Mouse (Mus musculus) macrophage (primary cell): ENCODE results near the gene Sema3b. TPM values are rescaled to one million over a fixed set of nuclear protein-coding genes. Genes with fewer than 3 reads are reported as not detected.

ENCODE experiments used
- H3K27ac ChIP-seq: fragments of 350-480 bp; formaldehyde crosslinking; 2 replicates; pipeline ENCODE4 v1.9.0; 2021
- H3K36me3 ChIP-seq: fragments of 350-480 bp; formaldehyde crosslinking; 2 replicates; pipeline ENCODE4 v1.9.0; 2021; ENCODE audit errors: inconsistent target
- H3K4me3 ChIP-seq: fragments of 350-480 bp; formaldehyde crosslinking; 2 replicates; pipeline ENCODE4 v1.9.0; 2021; ENCODE audit errors: inconsistent target
- H3K79me2 ChIP-seq: fragments of 350-480 bp; formaldehyde crosslinking; 2 replicates; pipeline ENCODE4 v1.9.0; 2021; ENCODE audit errors: inconsistent target
- WGBS: methylation state at CpG from one replicate; pipeline ENCODE4 v1.1.7; 2026; ENCODE audit warnings: inconsistent platforms; ENCODE audit not compliant: missing documents; 5-methylcytosine and 5-hydroxymethylcytosine counted together
- polyA plus RNA-seq: library from polyadenylated mRNA; stranded (reverse); fragments of 250-400 nt; gene quantifications from 3 replicates; pipeline ENCODE4 v1.2.4, GENCODE M21; 2018; ENCODE audit warnings: inconsistent platforms

Gene Sema3b
- polyA plus RNA-seq, 1 experiment from 2014 or later, result not detected

DNA sequence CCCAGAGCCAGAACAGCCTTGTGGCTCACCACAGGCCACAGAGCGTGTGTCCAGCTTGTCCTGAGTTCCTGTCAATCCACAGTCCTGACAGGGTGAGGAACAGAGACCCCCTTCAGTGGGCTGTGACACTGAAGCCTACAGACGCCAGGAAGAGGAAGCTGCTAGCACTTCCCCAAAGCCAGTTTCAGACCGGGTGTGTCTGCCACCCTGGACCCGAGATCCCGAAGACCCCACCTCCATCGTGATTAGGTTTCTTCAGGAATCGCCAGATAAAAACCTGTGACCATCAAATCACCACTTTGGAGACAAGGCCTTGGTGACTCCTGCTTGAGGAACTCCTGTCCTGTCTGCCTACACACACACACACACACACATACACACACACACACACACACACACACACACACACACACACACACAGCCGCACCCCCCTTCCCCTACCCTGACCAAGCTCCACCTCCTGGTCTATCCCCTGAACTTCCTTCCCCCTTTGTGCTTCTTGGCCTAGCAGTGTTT, 31.3 kb upstream of the Sema3b start:
- Histone ChIP-seq H3K4me3 (no peak overlapping the region), H3K27ac (peak overlapping the region; percentile 89), H3K36me3 (no peaks in the 10 kb centered on the region), H3K79me2 (no peaks in the 10 kb centered on the region; the same call in 1 of the 2 replicates)
- 0% methylated on average over 7 of the region's 8 CpGs for whole genome bisulfite sequencing

DNA sequence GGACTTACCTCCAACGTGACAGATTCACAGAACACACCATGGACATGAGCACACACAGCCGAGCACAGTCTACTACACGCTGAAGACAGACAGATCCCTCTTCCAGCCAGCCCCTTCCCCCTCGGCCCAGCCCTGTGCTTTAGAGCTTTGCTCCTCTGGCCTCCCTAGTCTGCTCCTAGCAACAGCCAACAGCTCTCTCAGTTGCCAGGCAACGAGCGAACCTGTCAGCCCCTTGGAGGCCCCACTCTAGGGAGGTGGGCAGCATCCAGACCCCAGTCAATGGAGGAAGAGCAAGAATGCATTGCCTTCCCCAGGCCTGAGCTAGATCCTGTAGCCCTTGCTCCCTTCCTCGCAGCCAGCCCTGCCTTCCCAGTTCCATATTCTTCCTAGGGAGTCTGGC, 28.0 kb upstream of the Sema3b start:
- H3K79me2 ChIP-seq, result peaks cover 30% of the 10 kb centered on the region
- no peak overlapping the region for H3K27ac ChIP-seq
- H3K4me3 ChIP-seq, result no peak overlapping the region
- WGBS, result 94% methylated on average over 7 of the region's 7 CpGs
- no peaks in the 10 kb centered on the region for H3K36me3 ChIP-seq

DNA sequence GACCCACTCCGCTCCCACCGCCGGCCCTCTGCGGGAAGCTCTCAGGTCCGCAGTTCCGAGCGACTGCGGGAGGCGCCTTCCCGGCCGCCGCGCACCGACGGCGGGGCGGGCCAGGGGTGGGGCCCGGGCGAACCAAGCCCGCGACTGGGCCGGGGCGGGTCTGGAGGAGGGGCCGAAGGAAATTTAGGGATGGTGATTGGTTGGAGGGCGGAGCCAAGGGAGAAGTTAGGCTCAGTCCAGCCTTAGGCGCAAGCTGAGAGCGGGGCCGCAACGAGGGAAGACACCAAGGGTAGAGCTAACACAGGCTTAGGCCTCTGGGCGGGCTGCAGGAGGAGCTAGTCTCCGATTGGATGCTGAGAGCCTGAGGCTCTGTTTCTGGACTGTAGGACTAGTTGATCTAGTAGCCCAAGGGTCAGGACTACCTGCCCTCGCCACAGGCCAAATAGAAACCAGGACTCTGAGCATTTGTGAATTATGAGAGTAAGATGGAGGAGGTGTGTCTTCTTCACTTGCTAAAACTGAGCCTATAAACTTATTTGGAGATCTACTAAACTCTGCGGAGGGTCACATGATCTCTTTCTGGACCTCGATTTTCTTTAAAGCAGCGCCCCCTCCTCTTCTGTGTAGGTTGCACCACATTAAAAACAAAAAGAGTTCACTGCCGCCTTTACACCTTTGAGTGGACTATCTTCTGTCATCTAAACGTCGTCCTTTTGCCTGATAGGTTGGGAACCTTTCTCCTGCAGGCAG, 26.4 kb upstream of the Sema3b start, which contains the start of gene Gnai2:
TSS of gene Gnai2 (minus strand) at position 89 of the 750 bp plus-strand sequence.
- H3K79me2 ChIP-seq, result peaks cover 46% of the 10 kb centered on the region
- H3K36me3 ChIP-seq, result no peaks in the 10 kb centered on the region
- peak within 1 kb of the TSS; percentile 99 for H3K4me3 ChIP-seq
- WGBS, result 8% methylated on average over 14 of the region's 38 CpGs
- H3K27ac ChIP-seq, result peak within 1 kb of the TSS; percentile 95

DNA sequence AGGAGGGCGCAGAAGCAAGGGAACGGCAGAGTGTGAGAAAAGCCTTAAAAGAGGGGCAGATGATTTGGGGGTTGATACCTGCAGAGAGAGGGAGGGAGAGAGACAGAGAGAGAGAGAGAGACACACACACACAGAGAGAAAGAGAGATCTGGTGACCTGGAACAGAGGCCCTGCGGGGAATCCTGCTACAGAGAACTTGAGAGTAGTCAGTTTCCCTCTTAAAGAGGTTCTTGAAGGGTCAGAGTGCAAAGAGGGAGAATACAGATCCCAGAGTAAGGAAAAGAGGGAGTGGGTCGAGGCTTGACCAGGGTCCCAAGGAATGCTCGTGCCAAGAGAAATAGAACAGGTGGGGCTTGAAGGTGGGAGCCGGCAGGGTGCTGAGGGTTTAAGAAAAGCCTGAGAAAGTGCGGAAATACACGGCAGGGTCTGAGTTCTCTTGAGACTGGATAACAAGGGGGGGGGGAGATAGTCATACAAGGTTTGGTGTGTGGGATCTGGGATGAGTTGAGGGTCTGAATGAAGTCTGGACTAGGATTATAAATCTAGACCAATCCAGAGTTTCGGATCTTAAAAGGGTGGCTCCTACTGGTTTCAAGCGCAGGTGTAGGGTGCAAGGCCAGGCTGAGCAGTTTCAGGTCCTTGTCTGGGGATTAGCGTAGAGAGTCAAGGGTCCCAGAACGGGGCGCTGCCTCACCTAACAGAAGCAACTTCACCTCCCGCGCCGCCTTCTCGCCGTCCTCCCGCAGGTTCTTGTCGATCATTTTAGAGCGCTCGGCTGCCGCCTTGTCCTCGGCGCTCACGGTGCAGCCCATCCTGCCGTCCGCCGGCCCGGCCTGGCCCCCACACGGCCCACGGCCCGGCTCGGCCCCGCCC, 25.6 kb upstream of the Sema3b start:
- Histone ChIP-seq H3K36me3 (no peaks in the 10 kb centered on the region), H3K79me2 (peaks cover 54% of the 10 kb centered on the region), H3K27ac (peak overlapping the region; percentile 95), H3K4me3 (peak overlapping the region; percentile 99)
- WGBS, result under 1% methylated on average over 34 of the region's 35 CpGs

DNA sequence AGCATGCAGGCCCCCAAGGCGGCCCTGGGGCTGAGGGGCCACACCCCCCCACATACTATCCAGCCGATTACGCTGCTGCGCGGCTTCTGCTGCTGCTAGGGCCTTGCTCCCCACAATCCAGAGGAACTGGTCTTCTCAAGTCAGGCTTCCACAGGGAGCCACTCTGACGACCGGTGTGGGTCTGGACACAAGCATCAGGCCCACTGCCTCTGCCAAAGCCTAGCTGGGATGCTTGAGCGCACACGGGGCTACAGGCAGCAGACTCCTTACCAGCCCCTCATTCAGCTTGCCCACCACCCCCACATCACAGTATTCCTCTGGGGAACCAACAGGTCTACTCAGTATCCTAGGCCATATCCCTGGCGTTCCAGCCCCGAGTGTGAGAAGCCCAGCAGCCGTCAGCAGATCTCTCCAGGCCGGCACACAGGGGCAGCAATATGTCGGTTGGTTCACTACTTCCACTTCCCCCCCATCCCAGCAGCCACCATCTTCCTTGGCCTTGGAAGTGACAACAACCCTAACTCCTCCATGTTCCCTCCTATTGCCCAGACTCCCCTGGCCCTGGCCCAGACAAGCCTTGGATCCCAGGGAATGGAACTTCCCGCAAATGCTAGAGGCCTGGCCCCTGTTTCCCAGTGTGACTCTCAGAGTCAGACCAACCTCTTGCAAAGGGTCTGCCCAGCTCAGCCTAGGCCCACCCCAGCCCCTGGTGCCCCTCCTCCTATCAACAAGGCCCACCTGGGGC, 24.8 kb upstream of the Sema3b start:
- Histone ChIP-seq H3K36me3 (no peaks in the 10 kb centered on the region), H3K79me2 (peaks cover 62% of the 10 kb centered on the region), H3K4me3 (peak overlapping the region; percentile 99), H3K27ac (peak overlapping the region; percentile 95)
- 2% methylated on average over 15 of the region's 15 CpGs for WGBS

DNA sequence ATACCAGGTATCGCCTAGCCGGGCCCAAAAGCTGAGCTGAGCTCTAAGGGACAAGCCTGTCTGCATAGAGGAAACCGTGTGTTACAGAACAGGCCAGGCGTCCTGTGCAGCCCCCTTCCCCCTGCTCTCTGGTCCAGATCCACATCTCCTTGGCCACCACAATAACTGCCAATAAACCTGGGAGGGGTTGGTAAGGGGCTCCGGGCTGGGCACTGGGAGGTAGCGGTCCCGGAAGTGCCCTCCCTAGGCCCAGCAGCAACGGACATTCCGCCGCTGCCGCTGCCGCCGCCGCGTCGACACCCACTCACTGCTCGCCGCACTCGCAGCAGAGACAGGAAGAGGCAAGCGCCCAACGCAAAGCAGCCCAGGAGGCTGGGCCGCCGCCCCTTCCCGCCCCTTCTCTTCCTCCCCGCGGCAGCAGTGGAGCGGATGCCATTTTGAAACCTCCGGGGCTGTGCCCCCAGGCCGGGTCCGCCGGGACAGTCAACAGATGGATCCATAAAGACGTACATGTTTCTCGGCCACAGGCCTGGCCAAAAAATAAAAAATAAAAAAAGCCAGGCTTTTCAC, 24.1 kb upstream of the Sema3b start:
- H3K79me2 ChIP-seq, result peaks cover 69% of the 10 kb centered on the region
- peak overlapping the region; percentile 95 for H3K27ac ChIP-seq
- H3K36me3 ChIP-seq, result no peaks in the 10 kb centered on the region
- WGBS, result under 1% methylated on average over 33 of the region's 33 CpGs
- peak overlapping the region; percentile 99 for H3K4me3 ChIP-seq

DNA sequence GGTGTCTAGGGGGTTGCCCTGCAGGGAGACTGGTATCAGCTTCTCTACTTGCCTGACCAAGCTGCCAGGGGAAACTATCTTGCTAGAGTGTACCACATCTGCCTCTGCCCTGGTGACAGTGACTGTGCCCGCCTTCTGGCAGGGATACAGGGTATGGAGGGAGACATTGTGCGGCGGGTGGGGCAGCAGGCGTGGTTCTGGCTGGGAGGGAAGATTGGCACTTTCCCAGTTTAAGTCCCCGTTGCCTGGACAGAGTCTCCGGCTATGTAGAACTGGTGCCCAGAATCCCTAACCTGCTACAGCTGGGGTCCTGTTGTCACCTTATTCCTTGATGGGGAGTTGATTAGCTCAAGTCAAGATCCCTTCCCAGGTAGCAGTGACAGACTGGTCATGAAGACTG, 23.4 kb upstream of the Sema3b start:
- Histone ChIP-seq H3K79me2 (peaks cover 75% of the 10 kb centered on the region), H3K4me3 (peak overlapping the region; percentile 99), H3K27ac (peak overlapping the region; percentile 87), H3K36me3 (0 out of 2 replicates have a peak, but pooled peaks cover 7% of the 10 kb centered on the region)
- 60% methylated on average over 6 of the region's 6 CpGs for WGBS

DNA sequence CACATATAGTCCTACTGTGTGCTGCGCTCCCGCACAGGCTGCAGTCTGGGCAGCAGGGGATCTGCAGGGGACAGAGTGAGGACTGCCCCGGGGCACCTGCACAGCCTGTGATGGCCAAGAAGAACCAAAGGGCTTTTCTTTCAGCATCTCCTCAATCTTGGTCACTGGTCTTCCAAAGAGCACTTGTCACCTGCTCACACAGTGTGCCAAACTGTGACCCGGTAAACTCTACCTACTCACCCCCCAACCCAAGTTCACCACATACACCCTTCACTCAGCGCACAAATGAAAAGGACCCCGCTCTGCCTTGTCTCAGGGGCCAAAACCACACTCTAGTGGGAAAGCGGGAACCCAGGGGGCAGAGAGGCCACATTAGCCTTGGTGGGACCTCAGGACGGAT, 22.8 kb upstream of the Sema3b start:
- Histone ChIP-seq H3K79me2 (peaks cover 82% of the 10 kb centered on the region), H3K27ac (peak overlapping the region; percentile 87), H3K36me3 (0 out of 2 replicates have a peak, but pooled peaks cover 8% of the 10 kb centered on the region), H3K4me3 (peak overlapping the region; percentile 99)
- WGBS, result 93% methylated on average over 8 of the region's 8 CpGs

DNA sequence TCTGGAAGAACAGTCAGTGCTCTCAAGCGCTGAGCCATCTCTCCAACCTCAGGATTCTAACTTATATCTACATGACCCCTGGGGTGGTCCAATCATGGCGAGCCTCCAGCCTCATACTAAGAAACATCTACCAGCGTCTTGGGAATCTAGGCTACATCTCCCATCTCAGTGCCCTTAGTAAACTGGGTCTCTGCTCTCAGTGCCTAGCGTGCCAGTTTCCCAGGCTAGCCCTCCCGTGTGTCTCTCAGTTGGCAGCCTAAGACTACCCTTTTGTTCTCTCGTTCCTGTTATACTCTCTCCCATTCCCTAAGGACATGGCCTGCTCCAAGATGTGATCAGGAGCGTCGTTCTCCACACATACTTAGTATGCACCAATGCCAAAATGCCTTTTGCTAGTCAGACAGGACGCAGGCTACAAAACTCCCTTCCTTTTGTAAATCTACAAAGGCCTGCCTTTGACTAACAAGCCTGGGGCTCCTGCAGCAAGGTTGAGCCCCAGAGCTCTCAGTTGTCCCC, 22.3 kb upstream of the Sema3b start:
- peak overlapping the region; percentile 87; the same call in 1 of the 2 replicates for H3K27ac ChIP-seq
- H3K36me3 ChIP-seq, result 0 out of 2 replicates have a peak, but pooled peaks cover 8% of the 10 kb centered on the region
- 92% methylated on average over 8 of the region's 9 CpGs for WGBS
- no peak overlapping the region for H3K4me3 ChIP-seq
- H3K79me2 ChIP-seq, result peaks cover 87% of the 10 kb centered on the region

DNA sequence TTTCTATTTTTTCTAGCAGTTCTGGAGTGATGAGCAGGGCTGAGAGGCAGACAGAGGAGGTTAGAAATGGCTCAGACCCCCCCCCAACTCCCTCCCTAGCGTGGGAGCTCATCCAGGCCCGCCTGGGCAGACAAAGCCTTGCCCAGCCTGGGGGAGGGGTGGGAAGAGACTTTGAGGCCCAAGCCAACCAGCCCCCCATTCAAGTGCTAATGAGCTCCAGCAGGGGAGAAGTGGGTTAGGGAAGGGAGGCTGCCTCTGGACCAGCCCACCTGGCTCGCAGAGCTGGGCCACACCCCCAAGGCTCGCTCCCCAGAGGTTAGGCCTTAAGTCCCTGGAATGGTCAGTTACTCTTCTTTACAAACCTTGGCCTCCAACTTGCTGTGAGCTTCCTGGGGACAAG, 21.5 kb upstream of the Sema3b start:
- Histone ChIP-seq H3K36me3 (0 out of 2 replicates have a peak, but pooled peaks cover 8% of the 10 kb centered on the region), H3K4me3 (no peak overlapping the region), H3K27ac (peak overlapping the region; percentile 78; the same call in 1 of the 2 replicates), H3K79me2 (peaks cover 95% of the 10 kb centered on the region)
- 64% methylated on average over 4 of the region's 4 CpGs for WGBS

DNA sequence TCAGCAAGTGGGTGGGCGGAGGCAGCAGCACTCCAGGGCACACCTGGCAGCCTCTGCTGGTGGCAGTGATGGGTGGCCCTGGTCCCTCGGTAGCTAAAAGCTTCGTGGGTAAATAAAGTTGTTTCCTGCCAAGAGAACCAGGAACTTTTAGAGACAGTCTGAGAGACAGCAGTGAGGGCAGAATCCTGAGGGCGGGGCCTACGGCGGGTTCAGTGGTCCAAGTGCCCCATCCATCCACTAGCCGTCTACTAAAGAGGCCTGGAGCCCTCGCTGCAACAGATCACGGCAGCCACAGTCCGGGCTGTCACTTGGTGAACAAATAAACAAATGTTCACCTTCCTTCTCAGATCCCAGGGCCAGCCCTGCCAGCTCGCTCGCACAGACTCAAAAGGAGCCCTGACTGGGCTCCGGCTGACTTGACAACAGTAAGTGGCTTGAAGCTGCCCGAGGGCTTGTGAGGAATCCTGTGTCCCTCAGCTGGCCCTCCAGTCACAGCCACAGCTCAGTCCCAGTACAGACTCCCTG, 20.9 kb upstream of the Sema3b start:
- peak overlapping the region; percentile 78 for H3K27ac ChIP-seq
- peak overlapping the region; percentile 28 for H3K4me3 ChIP-seq
- 51% methylated on average over 14 of the region's 14 CpGs for WGBS
- H3K36me3 ChIP-seq, result 0 out of 2 replicates have a peak, but pooled peaks cover 8% of the 10 kb centered on the region
- peaks cover 100% of the 10 kb centered on the region for H3K79me2 ChIP-seq

DNA sequence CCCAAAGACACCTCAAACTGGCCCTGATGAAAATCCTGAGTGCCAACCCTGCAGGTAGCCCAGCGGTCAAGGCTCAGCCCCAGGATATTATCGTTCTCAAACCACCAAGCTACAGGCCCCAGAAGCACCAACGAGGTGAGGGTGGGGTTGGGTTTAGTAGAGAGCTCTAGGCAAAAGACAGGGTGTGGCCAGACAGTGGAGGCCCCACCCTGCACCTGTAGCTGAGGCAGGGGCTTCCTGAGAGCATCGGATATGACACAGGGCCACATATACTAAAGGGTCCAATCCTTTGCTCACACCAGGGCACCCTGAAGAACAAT, 20.3 kb upstream of the Sema3b start:
- Histone ChIP-seq H3K79me2 (peaks cover 100% of the 10 kb centered on the region), H3K27ac (peak overlapping the region; percentile 78), H3K36me3 (0 out of 2 replicates have a peak, but pooled peaks cover 8% of the 10 kb centered on the region), H3K4me3 (peak overlapping the region; percentile 28)
- WGBS, result 4% methylated on average over 4 of the region's 4 CpGs

DNA sequence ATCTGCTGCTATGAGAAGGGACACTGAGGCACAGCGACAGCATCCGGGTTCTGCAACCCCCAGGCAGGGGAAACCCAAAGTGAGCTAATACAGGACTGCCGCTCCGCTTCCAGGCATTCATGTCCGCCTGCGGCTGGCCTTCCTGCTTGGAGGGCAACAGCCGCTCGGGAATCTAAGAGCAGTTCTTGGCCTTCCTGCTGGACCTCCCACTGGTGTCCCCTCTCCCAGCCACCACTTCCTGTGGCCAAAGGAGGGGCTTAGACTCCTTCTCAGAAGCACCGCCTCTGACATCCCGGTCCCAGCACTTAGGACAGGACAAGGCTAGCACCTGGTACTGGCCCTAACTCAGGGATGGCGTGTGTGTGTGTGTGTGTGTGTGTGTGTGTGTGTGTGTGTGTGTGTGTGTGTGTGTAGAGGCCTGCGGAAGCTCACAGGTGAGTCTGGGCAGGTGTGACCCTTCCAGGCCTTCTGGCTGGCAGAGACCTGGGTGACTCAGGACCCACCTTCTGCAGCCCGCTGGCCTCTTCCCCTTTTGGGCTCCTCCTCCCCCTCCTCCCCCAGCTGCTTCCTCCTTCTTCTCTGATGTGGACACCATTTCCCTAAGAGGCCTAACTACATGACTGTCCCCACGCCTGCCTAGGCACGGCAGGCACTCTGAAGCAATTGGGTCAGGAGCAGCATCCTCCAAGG, 19.8 kb upstream of the Sema3b start:
- WGBS, result 45% methylated on average over 13 of the region's 15 CpGs
- Histone ChIP-seq H3K27ac (peak overlapping the region; percentile 78), H3K36me3 (peaks cover 8% of the 10 kb centered on the region; the same call in 1 of the 2 replicates), H3K79me2 (peaks cover 100% of the 10 kb centered on the region), H3K4me3 (peak overlapping the region; percentile 28)
